ENCODE assay signal across 20 mouse cellular contexts in genomic region chr1:35697218-35697617, GRCm38 (mm10).
DNase-seq lines count a peak whose midpoint lies in the region; ATAC-seq and TF ChIP-seq lines count a peak whose summit lies in the region.
"Had no signal": no experiment of that assay in that cellular context is flagged by ENCODE, and none has a peak within 500 bp of the region (broad histone marks: within the 10 kb centered on the region; RNA-seq: fewer than 3 reads in every experiment).

No protein-coding gene starts in this region.

- TF ChIP-seq POLR2A in lung, adult 2 months (IDR thresholded peaks at IDR 0.05; ENCODE audit: borderline replicate concordance, extremely low read depth, low read depth, low read length), result no peak

- no peak overlapping the region for H3K4me2 ChIP-seq in embryonic facial prominence, embryonic 14.5 days (ENCODE audit: low read depth, low read length)
- no peak overlapping the region for H3K4me2 ChIP-seq in hindbrain, embryonic 14.5 days (replicated peaks)
- H3K4me2 ChIP-seq: heart, embryonic 13.5 days; liver, embryonic 12.5 days had no signal

- H3K9me3 ChIP-seq in embryonic facial prominence, embryonic 14.5 days (ENCODE audit: control insufficient read depth, low read length), result no peaks in the 10 kb centered on the region
- no peaks in the 10 kb centered on the region for H3K9me3 ChIP-seq in embryonic facial prominence, embryonic 10.5 days
- peaks cover 2% of the 10 kb centered on the region; the same call in 1 of the 2 replicates for H3K9me3 ChIP-seq in hindbrain, embryonic 10.5 days
- no peaks in the 10 kb centered on the region for H3K9me3 ChIP-seq in hindbrain, embryonic 14.5 days (ENCODE audit: control insufficient read depth, low read length)
- H3K9me3 ChIP-seq: liver, embryonic 12.5 days had no signal

- TF ChIP-seq CTCF in lung, adult 2 months (IDR thresholded peaks at IDR 0.05; ENCODE audit: insufficient read depth, low read length), result no peak
- no peak for TF ChIP-seq CTCF in gastrocnemius, adult 2 months (IDR thresholded peaks at IDR 0.05)

- no peak overlapping the region for H3K27ac ChIP-seq in embryonic facial prominence, embryonic 14.5 days (replicated peaks; ENCODE audit: low read depth, low read length)
- no peak overlapping the region for H3K27ac ChIP-seq in embryonic facial prominence, embryonic 10.5 days (replicated peaks)
- peak overlapping the region; percentile 82 for H3K27ac ChIP-seq in hindbrain, embryonic 10.5 days
- no peak overlapping the region for H3K27ac ChIP-seq in hindbrain, embryonic 14.5 days
- no peak overlapping the region for H3K27ac ChIP-seq in gastrocnemius, adult 2 months
- H3K27ac ChIP-seq: heart, embryonic 13.5 days; liver, embryonic 12.5 days; stomach, postnatal 0 days had no signal

- no peak overlapping the region for H3K4me3 ChIP-seq in embryonic facial prominence, embryonic 14.5 days (ENCODE audit: low read depth, low read length)
- H3K4me3 ChIP-seq in embryonic facial prominence, embryonic 10.5 days, result no peak overlapping the region
- H3K4me3 ChIP-seq in hindbrain, embryonic 10.5 days, result no peak overlapping the region
- no peak overlapping the region for H3K4me3 ChIP-seq in hindbrain, embryonic 14.5 days (replicated peaks; ENCODE audit: low read length)
- H3K4me3 ChIP-seq in lung, adult 2 months (replicated peaks; ENCODE audit: extremely low read depth, low read depth, low read length), result no peak overlapping the region
- no peak overlapping the region for H3K4me3 ChIP-seq in gastrocnemius, adult 2 months
- H3K4me3 ChIP-seq: heart, embryonic 13.5 days; liver, embryonic 12.5 days had no signal

- no peak overlapping the region for H3K9ac ChIP-seq in embryonic facial prominence, embryonic 14.5 days (ENCODE audit: low read depth, low read length)
- H3K9ac ChIP-seq in hindbrain, embryonic 14.5 days, result no peak overlapping the region
- H3K9ac ChIP-seq: heart, embryonic 13.5 days; liver, embryonic 12.5 days had no signal

- no peaks in the 10 kb centered on the region for H3K4me1 ChIP-seq in embryonic facial prominence, embryonic 14.5 days (ENCODE audit: control insufficient read depth, insufficient read depth, low read length)
- peaks cover 16% of the 10 kb centered on the region for H3K4me1 ChIP-seq in embryonic facial prominence, embryonic 10.5 days
- H3K4me1 ChIP-seq in hindbrain, embryonic 10.5 days (replicated peaks), result peaks cover 50% of the 10 kb centered on the region
- H3K4me1 ChIP-seq in hindbrain, embryonic 14.5 days (replicated peaks; ENCODE audit: control insufficient read depth, insufficient read depth, low read length), result peaks cover 12% of the 10 kb centered on the region
- no peaks in the 10 kb centered on the region for H3K4me1 ChIP-seq in lung, adult 2 months (ENCODE audit: control insufficient read depth, insufficient read depth, low read length)
- H3K4me1 ChIP-seq: heart, embryonic 13.5 days; liver, embryonic 12.5 days had no signal

- intact Hi-C loops in gastrocnemius, adult 2 months (cut with DNase I), result no loop called here

- H3K36me3 ChIP-seq in embryonic facial prominence, embryonic 14.5 days (ENCODE audit: control insufficient read depth, insufficient read depth, low read length), result no peaks in the 10 kb centered on the region
- no peaks in the 10 kb centered on the region for H3K36me3 ChIP-seq in embryonic facial prominence, embryonic 10.5 days (replicated peaks)
- H3K36me3 ChIP-seq in hindbrain, embryonic 10.5 days, result no peaks in the 10 kb centered on the region
- H3K36me3 ChIP-seq in hindbrain, embryonic 14.5 days (replicated peaks; ENCODE audit: control insufficient read depth, insufficient read depth), result no peaks in the 10 kb centered on the region
- H3K36me3 ChIP-seq: heart, embryonic 13.5 days; liver, embryonic 12.5 days had no signal

- peak; percentile 35 for DNase-seq in embryonic facial prominence, embryonic 14.5 days (ENCODE audit: low spot score)
- no peak for DNase-seq in embryonic facial prominence, embryonic 10.5 days (ENCODE audit: low spot score)
- no peak for DNase-seq in hindbrain, embryonic 10.5 days (ENCODE audit: low spot score)
- DNase-seq in hindbrain, embryonic 14.5 days (ENCODE audit: low spot score), result no peak
- DNase-seq in lung, postnatal 10 days, result peak; percentile 63
- no peak for DNase-seq in lung, adult 2 months
- DNase-seq in layer of hippocampus, adult 18-20 months (ENCODE audit: low spot score in 2 of 2), result no peak
- DNase-seq in gastrocnemius, adult 2 months, result no peak
- DNase-seq: cerebellum, adult 11 months; cerebellum, postnatal 14 days; embryo, embryonic 11 days; gastrocnemius, postnatal 36 days; heart, postnatal 4 days; kidney, adult 9 months; layer of hippocampus, postnatal 36 days had no signal

- ATAC-seq in embryonic facial prominence, embryonic 14.5 days (ENCODE audit: low read depth), result no peak
- no peak for ATAC-seq in hindbrain, embryonic 14.5 days (ENCODE audit: low FRiP score)
- ATAC-seq: CD4-positive, CD25-positive, alpha-beta regulatory T cell, adult 4 months; inflammation-experienced regulatory T-cells, adult 6 months; liver, embryonic 12.5 days had no signal

- no peaks in the 10 kb centered on the region for H3K27me3 ChIP-seq in embryonic facial prominence, embryonic 14.5 days (replicated peaks; ENCODE audit: control insufficient read depth, insufficient read depth, low read length)
- H3K27me3 ChIP-seq in embryonic facial prominence, embryonic 10.5 days (replicated peaks; ENCODE audit: low read depth, poor library complexity, severe bottlenecking), result 0 out of 2 replicates have a peak, but pooled peaks cover 11% of the 10 kb centered on the region
- peaks cover 6% of the 10 kb centered on the region; the same call in 1 of the 2 replicates for H3K27me3 ChIP-seq in hindbrain, embryonic 10.5 days (ENCODE audit: insufficient read depth, poor library complexity, severe bottlenecking)
- H3K27me3 ChIP-seq in hindbrain, embryonic 14.5 days (ENCODE audit: control insufficient read depth, insufficient read depth, low read length), result no peaks in the 10 kb centered on the region

- 22% methylated on average over 4 of the region's 4 CpGs for WGBS in embryonic facial prominence, embryonic 14.5 days
- WGBS in embryonic facial prominence, embryonic 10.5 days, result 20% methylated on average over 4 of the region's 4 CpGs
- WGBS in hindbrain, embryonic 10.5 days, result 25% methylated on average over 4 of the region's 4 CpGs
- 19% methylated on average over 4 of the region's 4 CpGs for WGBS in hindbrain, embryonic 14.5 days
- WGBS in lung, adult 2 months, result 23% methylated on average over 4 of the region's 4 CpGs

Comparison
In these comparisons a context has a peak if more than half of its experiments do, and no peak if none do; other contexts are left out.
1. DNase-seq: peak in embryonic facial prominence, embryonic 14.5 days (single experiment) and lung, postnatal 10 days (single experiment); none in embryonic facial prominence, embryonic 10.5 days (single experiment), hindbrain, embryonic 10.5 days (single experiment), hindbrain, embryonic 14.5 days (single experiment), lung, adult 2 months (single experiment), layer of hippocampus, adult 18-20 months (0 of 2) and gastrocnemius, adult 2 months (single experiment).